Mouse (Mus musculus): Measurements from ENCODE around the gene Ube2d1.

DNA sequence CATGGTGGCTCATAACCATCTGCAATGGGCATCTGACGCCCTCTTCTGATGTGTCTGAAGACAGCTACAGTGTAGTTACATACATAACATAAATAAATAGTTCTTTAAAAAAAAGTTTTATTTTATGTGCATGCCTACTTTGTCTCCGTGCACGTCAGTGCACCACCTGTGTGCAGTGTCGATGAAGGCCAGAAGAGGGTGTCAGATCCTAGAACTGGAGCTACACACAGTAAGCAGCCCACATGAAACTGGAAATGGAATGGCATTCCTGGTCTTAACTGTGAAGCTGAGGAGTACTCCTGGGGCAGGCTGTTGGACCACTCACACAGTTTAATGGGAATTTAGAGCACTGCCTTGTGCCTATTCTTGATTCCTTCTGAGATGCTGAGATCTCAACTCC is 47.3 kb upstream of the Ube2d1 start:
- TF ChIP-seq MAX (IDR thresholded peaks at IDR 0.05; ENCODE audit: low read length) = no peak
- TF ChIP-seq MEF2A (IDR thresholded peaks at IDR 0.05; ENCODE audit: borderline replicate concordance, low read depth, low read length) = no peak
- peak; percentile 16 to 39; a peak in 2 of 4 replicates for TF ChIP-seq CTCF (conservative IDR thresholded peaks at IDR 0.05 in 1 of 2, IDR thresholded peaks at IDR 0.05 in 1 of 2; ENCODE audit: low read depth in 2 of 2, low read length in 2 of 2)
- TF ChIP-seq EP300 (IDR thresholded peaks at IDR 0.05; ENCODE audit: low read length) = no peak
- TF ChIP-seq USF1 (IDR thresholded peaks at IDR 0.05; ENCODE audit: low read depth, low read length) = no peak
- TF ChIP-seq SMC3 (IDR thresholded peaks at IDR 0.05; ENCODE audit: low read depth, low read length) = peak; percentile 49
- no peak for TF ChIP-seq MXI1 (IDR thresholded peaks at IDR 0.05; ENCODE audit: low read depth, low read length)
- TF ChIP-seq USF2 (conservative IDR thresholded peaks at IDR 0.05; ENCODE audit: low read depth, low read length) = no peak
- TF ChIP-seq POLR2AphosphoS2 (IDR thresholded peaks at IDR 0.05; ENCODE audit: low read depth, low read length) = no peak
- no peak for TF ChIP-seq POLR2A (IDR thresholded peaks at IDR 0.05; ENCODE audit: low read depth, low read length)
- no peak for TF ChIP-seq HCFC1 (IDR thresholded peaks at IDR 0.05; ENCODE audit: low read depth, low read length)
- TF ChIP-seq KAT2A (IDR thresholded peaks at IDR 0.05; ENCODE audit: insufficient replicate concordance, low read length) = no peak
- TF ChIP-seq NELFE (IDR thresholded peaks at IDR 0.05; ENCODE audit: low read depth, low read length) = no peak
